Mouse (Mus musculus) small intestine, adult 2 months (tissue): ENCODE measurements around the gene Cmtm6.

Source experiments
- CTCF ChIP-seq: fragments of 200-500 bp; IDR thresholded peaks from 2 replicates; pipeline ENCODE4 v1.5.1; 2012; ENCODE audit warnings: low read depth, mild to moderate bottlenecking, control low read depth, inconsistent platforms, low read length, moderate library complexity, mixed read lengths; ENCODE audit not compliant: insufficient replicate concordance, insufficient read length; ENCODE audit errors: extremely low read depth
- POLR2A ChIP-seq: fragments of 200-500 bp; IDR thresholded peaks from 2 replicates; pipeline ENCODE4 v1.6.1; 2012; ENCODE audit warnings: low read depth, mild to moderate bottlenecking, control low read depth, inconsistent platforms, low read length, moderate library complexity

DNA sequence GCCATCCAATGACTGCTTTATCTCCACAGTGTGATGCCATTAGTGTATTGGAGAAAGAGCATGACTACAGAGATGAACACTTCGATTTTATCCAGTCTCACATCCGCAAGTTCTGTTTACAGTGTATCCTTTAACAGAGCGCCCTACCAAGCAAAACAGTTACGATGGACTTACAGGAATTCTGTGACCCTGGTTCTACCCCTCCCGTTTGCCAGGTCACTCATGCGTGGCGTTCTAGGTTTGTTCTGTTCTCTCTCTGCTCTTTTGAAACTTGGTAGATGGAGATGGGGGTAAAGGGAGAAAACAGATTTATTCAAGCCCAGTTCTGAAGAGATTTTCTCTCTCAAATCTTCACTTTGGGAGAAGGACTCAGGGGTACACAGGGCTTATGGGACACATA, 17.4 kb upstream of the Cmtm6 start:
- TF ChIP-seq CTCF (no peak), POLR2A (no peak)
